Mouse (Mus musculus): ENCODE data around the gene Olfr97.

Gene Olfr97

DNA sequence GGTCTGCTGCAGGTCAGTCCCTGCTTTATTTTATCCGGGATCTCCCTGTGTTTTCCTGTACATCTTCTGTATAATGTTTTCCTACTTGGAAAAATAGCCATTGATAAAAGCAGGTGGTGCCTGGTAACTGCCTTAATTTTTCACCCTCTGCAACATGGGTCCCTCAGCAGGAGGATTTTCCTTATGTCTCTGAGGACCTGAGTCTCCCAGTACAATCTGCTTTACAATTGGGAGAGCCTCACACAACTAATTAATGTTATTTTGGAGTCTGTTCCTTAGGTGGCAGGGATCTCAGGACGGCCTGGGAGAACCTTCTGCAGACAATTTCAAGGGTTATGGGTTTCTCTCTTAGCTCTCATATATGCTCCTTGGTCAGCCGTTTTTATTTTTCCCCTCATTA, 24.1 kb downstream of the Olfr97 start, which contains the start of gene Olfr95:
Gene Olfr95 (minus strand): TSS at position 101 of the 400 bp plus-strand sequence.
- DNase-seq (ENCODE audit: low read depth, low spot score), result no peak
- no peaks in the 10 kb centered on the region for H3K36me3 ChIP-seq (ENCODE audit: control insufficient read depth, insufficient read depth, low read length, poor library complexity, severe bottlenecking)
- H3K27me3 ChIP-seq (ENCODE audit: control insufficient read depth, insufficient read depth, low read length, poor library complexity, severe bottlenecking), result no peaks in the 10 kb centered on the region

DNA sequence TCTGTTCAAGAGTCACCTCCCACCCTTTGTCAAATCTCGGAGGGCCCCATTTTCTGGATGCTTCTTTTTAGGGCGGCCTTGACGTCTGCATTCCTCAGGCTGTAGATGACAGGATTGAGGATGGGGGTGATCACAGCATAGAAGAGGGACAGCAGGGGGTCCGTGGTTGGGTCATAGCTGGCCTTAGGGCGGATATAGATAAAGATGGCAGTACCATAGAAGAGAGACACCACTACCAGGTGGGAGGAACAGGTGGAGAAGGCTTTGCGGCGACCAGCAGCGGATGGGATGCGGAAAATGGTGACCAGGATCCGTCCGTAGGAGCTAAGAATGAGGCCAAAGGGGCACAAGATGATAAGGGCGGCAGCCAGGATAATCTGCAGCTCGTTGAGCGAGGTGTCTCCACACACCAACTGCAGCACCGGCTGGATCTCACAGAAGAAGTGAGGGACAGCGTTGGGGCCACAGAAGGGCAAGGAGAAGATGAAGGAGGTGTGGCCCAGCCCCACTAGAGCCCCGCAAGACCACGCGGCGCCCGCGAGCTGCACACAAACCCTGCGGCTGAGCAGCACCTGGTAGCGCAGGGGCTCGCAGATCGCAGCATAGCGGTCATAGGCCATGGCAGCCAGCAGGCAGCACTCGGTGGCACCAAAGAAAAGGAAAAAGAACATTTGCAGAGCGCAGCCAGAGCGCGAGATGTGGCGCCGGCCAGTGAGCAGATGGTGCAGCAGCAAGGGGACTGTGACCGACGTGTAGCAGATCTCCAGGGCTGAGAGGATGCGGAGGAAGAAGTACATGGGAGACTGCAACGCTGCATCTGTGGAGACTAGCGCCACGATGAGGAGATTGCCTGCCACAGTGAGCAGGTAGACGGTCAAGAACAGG, 26.0 kb downstream of the Olfr97 start:
- no peak for DNase-seq (ENCODE audit: low read depth, low spot score)
- H3K27me3 ChIP-seq (ENCODE audit: control insufficient read depth, insufficient read depth, low read length, poor library complexity, severe bottlenecking), result no peaks in the 10 kb centered on the region

DNA sequence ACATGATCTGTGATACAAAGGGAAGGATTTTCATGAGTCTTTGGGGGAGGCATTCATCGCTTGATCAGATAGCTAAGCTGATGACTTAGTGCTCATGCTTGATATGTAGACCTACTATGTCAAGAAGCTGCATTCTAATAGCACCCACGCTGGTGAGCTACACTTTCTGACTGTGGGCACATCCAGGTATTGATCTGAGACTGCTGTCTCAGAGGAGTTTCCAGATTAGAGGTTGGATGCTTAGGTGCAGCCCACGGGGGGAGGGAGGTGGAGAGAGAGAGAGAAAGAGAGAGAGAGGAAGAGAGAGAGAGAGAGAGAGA, 33.3 kb downstream of the Olfr97 start:
- no peak for DNase-seq (ENCODE audit: low read depth, low spot score)
- H3K36me3 ChIP-seq (ENCODE audit: control insufficient read depth, insufficient read depth, low read length, poor library complexity, severe bottlenecking), result no peaks in the 10 kb centered on the region
- H3K27me3 ChIP-seq (ENCODE audit: control insufficient read depth, insufficient read depth, low read length, poor library complexity, severe bottlenecking), result no peaks in the 10 kb centered on the region

More for the DNA sequence above, 26.0 kb downstream of the Olfr97 start:
- no peaks in the 10 kb centered on the region for H3K36me3 ChIP-seq (ENCODE audit: control insufficient read depth, insufficient read depth, low read length, poor library complexity, severe bottlenecking)

DNA sequence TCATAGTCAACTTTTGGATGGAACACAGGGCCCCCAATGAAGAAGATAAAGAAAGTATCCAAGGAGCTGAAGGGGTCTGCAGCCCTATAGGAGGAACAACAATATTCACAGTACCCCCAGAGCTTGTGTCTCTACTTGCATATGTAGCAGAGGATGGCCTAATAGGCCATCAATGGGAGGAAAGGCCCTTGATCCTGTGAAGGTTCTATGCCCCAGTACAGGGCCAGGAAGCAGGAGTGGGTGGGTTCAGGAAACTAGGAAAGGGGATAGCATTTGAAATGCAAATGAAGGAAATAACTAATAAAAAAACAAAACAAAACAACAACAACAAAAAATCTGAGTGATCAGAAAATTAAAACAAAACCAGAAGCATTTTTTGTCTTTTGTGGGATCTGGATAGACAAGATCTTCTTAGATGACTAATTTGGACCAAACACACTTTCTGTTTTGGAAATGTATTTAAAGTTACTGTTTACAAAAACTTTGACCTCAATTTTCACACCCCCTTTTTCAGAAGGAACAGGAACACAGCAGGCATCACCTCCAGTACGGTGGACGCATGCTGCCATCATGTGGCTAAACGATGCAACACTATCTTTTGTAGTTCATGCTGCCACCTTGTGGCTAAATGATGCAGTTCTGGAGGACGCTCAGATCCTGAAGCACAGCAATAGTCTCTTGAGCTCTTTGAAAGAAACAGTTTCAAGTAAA, 33.8 kb downstream of the Olfr97 start:
- Histone ChIP-seq H3K27me3 (ENCODE audit: control insufficient read depth, insufficient read depth, low read length, poor library complexity, severe bottlenecking) (no peaks in the 10 kb centered on the region), H3K36me3 (ENCODE audit: control insufficient read depth, insufficient read depth, low read length, poor library complexity, severe bottlenecking) (no peaks in the 10 kb centered on the region)
- peak; percentile 81 for DNase-seq (ENCODE audit: low read depth, low spot score)

DNA sequence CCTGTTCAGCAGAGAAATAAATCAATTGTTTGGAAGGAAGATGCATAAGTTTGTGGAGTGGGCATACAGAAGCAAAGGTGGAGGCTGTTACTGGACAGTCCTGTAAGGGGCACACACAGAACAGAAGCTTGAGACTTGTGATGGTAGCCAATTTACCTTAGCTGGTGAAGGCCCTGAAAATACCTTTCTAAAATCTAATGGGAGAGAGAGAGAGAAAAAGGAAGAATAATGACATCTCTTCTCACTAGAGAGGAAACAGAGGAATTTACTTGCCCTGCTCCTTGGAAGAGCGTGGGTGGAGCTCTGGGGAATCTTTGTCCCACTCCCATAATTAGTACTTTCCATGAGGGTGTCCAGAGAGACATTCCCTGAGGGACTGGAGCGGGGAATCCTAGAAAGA, 36.2 kb downstream of the Olfr97 start, which contains the start of gene Olfr94:
Gene Olfr94 (minus strand): TSS at position 101 of the 400 bp plus-strand sequence.
- H3K36me3 ChIP-seq (ENCODE audit: control insufficient read depth, insufficient read depth, low read length, poor library complexity, severe bottlenecking), result no peaks in the 10 kb centered on the region
- no peaks in the 10 kb centered on the region for H3K27me3 ChIP-seq (ENCODE audit: control insufficient read depth, insufficient read depth, low read length, poor library complexity, severe bottlenecking)
- no peak for DNase-seq (ENCODE audit: low read depth, low spot score)

DNA sequence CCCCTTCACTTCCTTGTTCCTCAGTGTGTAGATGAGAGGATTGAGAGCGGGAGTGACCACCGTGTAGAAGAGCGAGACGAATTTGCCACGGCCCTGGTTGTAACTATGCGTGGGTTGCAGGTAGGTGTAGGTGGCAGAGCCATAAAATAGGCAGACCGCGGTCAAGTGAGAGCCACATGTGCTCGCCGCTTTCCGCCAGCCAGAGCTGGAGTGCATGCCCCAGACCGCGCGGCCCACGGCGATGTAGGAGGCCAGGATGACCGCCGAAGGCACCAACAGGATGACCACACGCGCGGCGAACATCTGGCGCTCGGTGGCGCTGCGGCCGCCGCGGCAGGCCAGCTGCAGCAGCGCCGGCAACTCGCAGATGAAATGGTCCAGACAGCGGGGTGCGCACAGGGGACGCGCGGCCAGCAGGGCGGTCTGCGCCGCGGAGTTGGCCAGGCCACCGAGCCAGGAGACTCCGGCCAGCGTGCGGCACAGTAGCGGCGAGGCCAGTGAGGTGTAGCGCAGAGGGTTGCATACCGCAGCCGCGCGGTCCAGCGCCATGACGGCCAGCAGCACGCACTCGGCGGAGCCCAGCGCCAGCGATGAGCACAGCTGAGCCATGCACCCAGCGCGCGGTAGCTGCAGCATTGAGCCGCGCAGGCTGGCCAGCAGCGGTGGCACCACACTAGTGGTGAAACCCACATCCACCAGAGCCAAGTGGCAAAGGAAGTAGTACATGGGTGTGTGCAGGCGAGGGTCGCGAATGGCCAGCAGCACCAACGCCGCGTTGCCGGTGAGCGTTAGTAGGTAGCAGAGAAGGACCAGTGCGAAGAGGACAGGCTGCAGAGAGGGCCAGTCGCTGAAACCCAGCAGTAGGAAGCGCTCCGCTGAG, 40.0 kb downstream of the Olfr97 start:
- DNase-seq (ENCODE audit: low read depth, low spot score), result no peak
- no peaks in the 10 kb centered on the region for H3K27me3 ChIP-seq (ENCODE audit: control insufficient read depth, insufficient read depth, low read length, poor library complexity, severe bottlenecking)
- H3K36me3 ChIP-seq (ENCODE audit: control insufficient read depth, insufficient read depth, low read length, poor library complexity, severe bottlenecking), result no peaks in the 10 kb centered on the region

DNA sequence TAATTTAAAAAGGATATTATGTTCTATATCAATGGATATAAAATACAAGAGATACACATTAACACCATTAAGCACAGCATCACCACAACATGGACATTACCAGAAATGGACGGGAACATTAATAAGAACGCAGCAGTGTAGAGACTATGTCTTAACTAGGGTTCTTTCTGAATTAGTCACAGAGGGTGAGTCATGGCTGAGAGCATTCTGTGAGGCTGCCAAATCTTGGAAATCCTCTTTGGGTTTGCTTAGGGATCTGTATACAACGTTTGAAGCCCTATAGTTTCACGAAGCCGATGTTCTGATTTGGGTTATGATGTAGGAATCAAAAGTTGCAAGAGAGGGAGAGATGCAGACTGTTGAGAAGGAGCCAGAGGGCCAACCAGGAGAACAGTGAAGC, 42.3 kb downstream of the Olfr97 start:
- no peak for DNase-seq (ENCODE audit: low read depth, low spot score)
- H3K36me3 ChIP-seq (ENCODE audit: control insufficient read depth, insufficient read depth, low read length, poor library complexity, severe bottlenecking), result no peaks in the 10 kb centered on the region
- H3K27me3 ChIP-seq (ENCODE audit: control insufficient read depth, insufficient read depth, low read length, poor library complexity, severe bottlenecking), result no peaks in the 10 kb centered on the region

DNA sequence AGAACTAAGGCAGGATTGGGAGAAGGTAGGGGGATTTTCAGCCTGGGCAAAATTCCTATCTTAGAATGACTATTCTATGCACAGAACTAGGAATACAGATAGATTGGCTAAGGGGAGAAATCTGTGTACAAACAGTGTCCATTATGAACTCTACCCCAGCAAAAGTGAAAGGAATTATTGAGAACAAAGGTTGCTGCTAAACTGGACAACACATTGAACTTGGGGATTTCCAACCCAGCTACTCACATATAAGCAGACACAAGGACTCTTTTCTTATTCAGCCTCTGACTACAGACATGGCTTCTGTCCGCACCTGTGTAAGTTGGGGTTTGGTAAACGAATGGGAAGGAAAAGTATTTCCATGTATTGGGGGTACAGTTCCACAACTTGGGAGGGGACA, 43.5 kb downstream of the Olfr97 start, which contains the start of gene Ubd:
Gene Ubd (plus strand): TSS at position 237 of the 400 bp plus-strand sequence.
- no peak for DNase-seq (ENCODE audit: low read depth, low spot score)
- H3K36me3 ChIP-seq (ENCODE audit: control insufficient read depth, insufficient read depth, low read length, poor library complexity, severe bottlenecking), result no peaks in the 10 kb centered on the region
- H3K27me3 ChIP-seq (ENCODE audit: control insufficient read depth, insufficient read depth, low read length, poor library complexity, severe bottlenecking), result no peaks in the 10 kb centered on the region

DNA sequence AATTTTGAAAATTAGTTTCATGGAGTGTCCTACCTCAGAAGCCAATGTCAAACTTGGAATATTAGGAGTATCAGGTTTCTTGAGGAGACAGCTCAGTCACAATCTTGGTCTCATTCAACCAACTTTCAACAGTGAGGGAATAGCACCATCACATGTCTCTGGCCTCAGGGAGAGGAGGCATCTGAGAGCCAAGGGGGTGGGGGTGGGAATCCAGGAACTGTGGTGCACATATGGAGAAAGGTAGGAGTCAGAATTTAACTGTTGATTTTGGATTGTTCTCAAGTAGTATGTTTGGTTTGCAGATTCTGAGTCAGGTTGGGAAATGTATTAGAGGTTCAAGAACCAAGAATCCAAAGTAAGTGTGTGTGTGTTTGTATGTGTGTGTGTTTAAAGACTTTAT, 44.1 kb downstream of the Olfr97 start:
- Histone ChIP-seq H3K27me3 (ENCODE audit: control insufficient read depth, insufficient read depth, low read length, poor library complexity, severe bottlenecking) (no peaks in the 10 kb centered on the region), H3K36me3 (ENCODE audit: control insufficient read depth, insufficient read depth, low read length, poor library complexity, severe bottlenecking) (no peaks in the 10 kb centered on the region)
- no peak for DNase-seq (ENCODE audit: low read depth, low spot score)

DNA sequence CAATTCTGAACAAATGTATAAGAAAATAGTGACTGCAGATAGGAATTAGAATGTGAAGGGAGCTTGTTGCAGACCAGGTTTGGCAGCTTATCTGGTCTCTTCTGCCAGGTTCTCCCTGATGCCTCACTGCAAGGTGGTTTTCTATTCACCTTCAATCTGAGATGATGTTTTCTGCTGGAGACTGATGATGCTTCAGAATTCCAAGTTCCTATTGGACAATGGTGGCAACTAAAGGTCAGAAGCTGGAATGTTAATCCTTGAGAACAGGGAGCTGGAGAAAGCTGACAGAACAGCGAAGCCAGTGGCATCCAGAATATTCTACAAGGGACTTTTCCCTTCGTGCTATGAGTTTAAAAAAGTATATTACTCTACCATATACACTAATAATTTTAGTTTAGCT, 46.4 kb downstream of the Olfr97 start:
- no peaks in the 10 kb centered on the region for H3K27me3 ChIP-seq (ENCODE audit: control insufficient read depth, insufficient read depth, low read length, poor library complexity, severe bottlenecking)
- H3K36me3 ChIP-seq (ENCODE audit: control insufficient read depth, insufficient read depth, low read length, poor library complexity, severe bottlenecking), result no peaks in the 10 kb centered on the region
- DNase-seq (ENCODE audit: low read depth, low spot score), result peak; percentile 11

DNA sequence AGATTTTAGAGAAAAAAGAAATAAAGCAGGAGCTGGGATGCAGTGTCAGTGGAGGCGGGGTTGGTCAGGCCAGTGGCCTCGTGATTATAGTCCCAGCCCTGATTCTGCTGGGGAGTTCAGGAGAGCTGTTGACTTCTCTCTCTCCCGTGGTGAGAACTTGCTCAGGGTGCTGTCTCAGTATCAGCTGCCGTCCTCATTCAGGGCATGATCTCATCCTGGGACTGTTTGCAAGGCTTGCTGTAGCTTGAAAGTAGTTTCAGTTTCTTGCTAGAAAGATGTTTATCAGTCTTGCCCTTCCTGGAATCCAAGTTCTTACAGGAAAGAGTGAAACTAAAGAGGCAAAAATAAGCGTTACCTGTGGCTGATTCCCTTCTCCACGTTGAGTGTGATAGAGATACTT, 51.7 kb downstream of the Olfr97 start:
- Histone ChIP-seq H3K36me3 (ENCODE audit: control insufficient read depth, insufficient read depth, low read length, poor library complexity, severe bottlenecking) (no peaks in the 10 kb centered on the region), H3K27me3 (ENCODE audit: control insufficient read depth, insufficient read depth, low read length, poor library complexity, severe bottlenecking) (no peaks in the 10 kb centered on the region)
- no peak for DNase-seq (ENCODE audit: low read depth, low spot score)
